In the genomic region with DNA sequence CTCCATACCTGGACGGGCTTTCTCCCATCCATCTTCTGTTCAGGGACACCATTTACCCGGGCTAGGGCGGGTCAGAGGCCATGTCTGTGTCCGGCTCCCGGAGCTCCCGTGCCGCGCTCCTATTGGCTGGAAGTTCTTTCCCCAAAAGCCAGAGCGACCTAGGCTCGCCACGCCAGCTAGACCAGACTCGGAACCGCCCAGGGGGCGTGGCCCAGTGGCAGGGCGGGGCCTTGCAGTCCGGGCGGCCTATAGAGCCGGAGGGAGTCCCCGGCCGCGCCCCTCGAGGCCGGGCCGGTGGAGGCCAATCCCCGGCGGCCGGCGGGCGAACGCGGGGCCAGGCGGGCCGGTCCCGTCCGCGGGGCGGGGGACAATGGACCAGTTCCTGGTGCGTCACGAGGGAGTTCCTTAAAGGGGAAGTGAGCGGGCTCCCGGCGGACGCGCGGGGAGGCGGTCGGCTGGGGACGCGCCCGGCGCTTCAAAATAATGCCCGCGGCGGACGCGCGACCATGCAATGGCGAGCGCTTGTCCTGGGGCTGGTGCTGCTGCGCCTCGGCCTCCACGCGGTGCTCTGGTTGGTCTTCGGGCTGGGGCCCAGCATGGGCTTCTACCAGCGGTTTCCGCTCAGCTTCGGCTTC, we compare ENCODE assay signal across 1 mouse cellular context.
TF ChIP-seq lines count a peak whose summit lies in the region.

Gene Edem1 (plus strand): TSS at position 408 of the 635 bp plus-strand sequence.

TF ChIP-seq in MEL, 35 proteins besides CTCF, POLR2A, EP300 and RAD21 (continued from another document):
- no peak for TF ChIP-seq MAFK (IDR thresholded peaks at IDR 0.05; ENCODE audit: borderline replicate concordance, low read depth, low read length)
- no peak for TF ChIP-seq GATA1 (IDR thresholded peaks at IDR 0.05; ENCODE audit: low read depth, low read length)
- TF ChIP-seq BHLHE40 (IDR thresholded peaks at IDR 0.05; ENCODE audit: borderline replicate concordance, low read depth, low read length): 0 out of 2 replicates have a peak, but pooled peaks have one; percentile 9
- TF ChIP-seq E2F4 (IDR thresholded peaks at IDR 0.05; ENCODE audit: borderline replicate concordance, low read depth, low read length): no peak
- TF ChIP-seq ZMIZ1 (IDR thresholded peaks at IDR 0.05; ENCODE audit: low read depth, low read length): no peak; the same call in 1 of the 2 replicates
- TF ChIP-seq MYC (IDR thresholded peaks at IDR 0.05; ENCODE audit: low read depth, low read length): no peak
- TF ChIP-seq JUND (IDR thresholded peaks at IDR 0.05; ENCODE audit: low read depth, low read length): no peak
- TF ChIP-seq ETS1 (IDR thresholded peaks at IDR 0.05; ENCODE audit: low read depth, low read length): 0 out of 2 replicates have a peak, but pooled peaks have one; percentile 33
- peak; percentile 61; the same call in 1 of the 2 replicates for TF ChIP-seq POLR2AphosphoS2 (IDR thresholded peaks at IDR 0.05; ENCODE audit: low read length)
- TF ChIP-seq KAT2A (conservative IDR thresholded peaks at IDR 0.05; ENCODE audit: low read depth, low read length): no peak
- no peak for TF ChIP-seq CHD1 (IDR thresholded peaks at IDR 0.05; ENCODE audit: low read depth, low read length)
- TF ChIP-seq ELF1 (IDR thresholded peaks at IDR 0.05; ENCODE audit: low read depth, low read length): peak; percentile 81
- no peak for TF ChIP-seq ZKSCAN1 (IDR thresholded peaks at IDR 0.05; ENCODE audit: low read depth, low read length)
